Mouse (Mus musculus) hindbrain, embryonic 16.5 days (tissue): ENCODE measurements around the gene Vps45. TPM values are rescaled to one million over a fixed set of nuclear protein-coding genes. Genes with fewer than 3 reads are reported as not detected.
A peak's percentile ranks its signal among the peaks of the same experiment; 100 is the strongest.
"Not testable (repeated sequence)": the region's sequence is repeated elsewhere in the genome, so short reads cannot be mapped to it uniquely, and the experiment has no call there.

Experiments used
- ATAC-seq: fragments of 200-750 bp; cut with Nextera tagmentation; 2 replicates; pipeline ENCODE4 v1.8.0; 2017; ENCODE audit warnings: moderate TSS enrichment, moderate library complexity
- H3K27ac ChIP-seq: fragments of 300-500 bp; sonication (generic); 2 replicates; pipeline ENCODE4 v1.5.1; 2014; ENCODE audit warnings: low read depth, mild to moderate bottlenecking, control low read depth, low read length, moderate library complexity
- H3K27me3 ChIP-seq: fragments of 300-500 bp; sonication (generic); replicated peaks from 2 replicates; pipeline ENCODE4 v1.6.1; 2014; ENCODE audit warnings: low read length; ENCODE audit not compliant: control insufficient read depth, insufficient read depth
- H3K36me3 ChIP-seq: fragments of 300-500 bp; sonication (generic); 2 replicates; pipeline ENCODE4 v1.6.1; 2014; ENCODE audit warnings: mild to moderate bottlenecking, low read length, moderate library complexity, mixed read lengths; ENCODE audit not compliant: control insufficient read depth, insufficient read depth
- H3K4me1 ChIP-seq: fragments of 300-500 bp; sonication (generic); 2 replicates; pipeline ENCODE4 v1.6.1; 2014; ENCODE audit warnings: low read depth, low read length; ENCODE audit not compliant: control insufficient read depth, insufficient read depth
- H3K4me2 ChIP-seq: fragments of 300-500 bp; sonication (generic); 2 replicates; pipeline ENCODE4 v1.6.1; 2014; ENCODE audit warnings: mild to moderate bottlenecking, low read length, control low read depth, moderate library complexity
- H3K4me3 ChIP-seq: fragments of 300-500 bp; sonication (generic); 2 replicates; pipeline ENCODE4 v1.5.1; 2014; ENCODE audit warnings: mild to moderate bottlenecking, low read length, control low read depth, moderate library complexity
- H3K9ac ChIP-seq: fragments of 300-500 bp; sonication (generic); 2 replicates; pipeline ENCODE4 v1.6.1; 2014; ENCODE audit warnings: low read depth, mild to moderate bottlenecking, control low read depth, low read length, moderate library complexity
- H3K9me3 ChIP-seq: fragments of 300-500 bp; sonication (generic); 2 replicates; pipeline ENCODE4 v1.6.1; 2014; ENCODE audit warnings: mild to moderate bottlenecking, low read length, moderate library complexity; ENCODE audit not compliant: control insufficient read depth
- WGBS: fragments of 180-500 bp; shearing (Covaris S2); extraction: QIAGEN DNeasy Blood & Tissue Kit; methylation state at CpG from one replicate; pipeline ENCODE4 v1.1.7; 2014; 5-methylcytosine and 5-hydroxymethylcytosine counted together
- polyA plus RNA-seq: library from polyadenylated mRNA; unstranded; fragments of >200 nt; fragmentation: Nextera tagmentation; extraction: Ambion mirVana; gene quantifications from 2 replicates; pipeline ENCODE4 v1.2.1, GENCODE M21; 2015

Gene Vps45
- polyA plus RNA-seq, 1 experiment from 2014 or later = 60.8 TPM

DNA sequence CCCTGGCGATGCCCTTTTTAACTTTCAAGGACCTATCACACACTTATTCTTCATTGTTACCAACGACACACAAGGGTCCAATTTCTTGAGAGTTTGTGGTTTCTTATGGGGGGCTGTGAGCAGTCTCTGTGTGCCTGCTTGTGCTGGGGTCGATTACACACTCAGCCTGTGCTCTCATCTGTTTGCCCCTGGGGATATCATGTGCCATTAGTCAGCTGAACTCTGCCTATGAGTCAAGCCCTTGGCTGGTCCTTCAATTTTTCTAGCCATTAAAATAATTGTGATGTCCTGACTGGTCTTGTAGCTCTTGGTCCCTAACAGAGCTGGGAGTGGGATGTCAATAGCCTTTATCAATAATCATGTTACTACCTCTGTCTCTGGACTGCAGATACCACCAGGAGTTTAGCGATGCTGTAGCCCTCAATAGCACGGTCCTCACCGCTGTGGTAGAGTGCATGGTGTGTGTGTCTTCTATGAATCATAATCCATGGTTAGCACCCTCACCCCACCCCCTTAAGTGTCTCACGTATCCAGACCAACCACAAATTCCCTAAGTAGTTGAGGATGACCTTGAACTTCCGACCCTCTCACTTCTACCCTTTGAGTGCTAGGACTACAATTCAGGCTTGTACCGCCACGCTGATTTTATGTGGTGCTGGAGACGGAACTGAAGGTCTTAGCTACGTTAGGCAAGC lies 77.8 kb downstream of the Vps45 start:
- no peak overlapping the region for H3K4me2 ChIP-seq
- H3K4me3 ChIP-seq = no peak overlapping the region
- no peaks in the 10 kb centered on the region for H3K27me3 ChIP-seq
- WGBS = 84% methylated on average over 12 of the region's 12 CpGs
- no peaks in the 10 kb centered on the region for H3K9me3 ChIP-seq
- no peaks in the 10 kb centered on the region for H3K36me3 ChIP-seq
- no peak overlapping the region for H3K9ac ChIP-seq
- no peak for ATAC-seq
- H3K4me1 ChIP-seq = peaks cover 8% of the 10 kb centered on the region
- no peak overlapping the region for H3K27ac ChIP-seq

DNA sequence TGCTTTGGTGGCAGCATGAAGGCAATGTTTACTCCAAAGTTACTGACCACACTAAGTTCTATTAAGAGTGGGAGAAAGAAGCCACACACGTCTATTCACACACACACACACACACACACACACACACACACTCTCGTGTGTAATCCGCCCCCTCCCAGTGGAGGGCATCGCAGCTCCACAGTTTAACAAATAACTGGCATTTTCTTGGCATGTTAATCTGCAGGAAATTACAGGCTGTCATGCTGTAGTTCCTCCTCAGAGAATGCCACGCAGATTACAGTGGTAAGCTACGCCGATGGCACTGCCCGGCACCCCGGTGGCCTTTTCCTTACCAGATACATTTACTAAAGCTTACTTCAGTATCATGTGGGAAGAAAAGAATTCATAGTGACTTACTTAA lies 80.0 kb downstream of the Vps45 start:
- H3K36me3 ChIP-seq = no peaks in the 10 kb centered on the region
- H3K9me3 ChIP-seq = no peaks in the 10 kb centered on the region
- no peak overlapping the region for H3K4me3 ChIP-seq
- 61% methylated on average over 9 of the region's 9 CpGs for WGBS
- H3K27me3 ChIP-seq = no peaks in the 10 kb centered on the region
- no peak overlapping the region for H3K4me2 ChIP-seq
- H3K9ac ChIP-seq = no peak overlapping the region
- H3K27ac ChIP-seq = no peak overlapping the region
- ATAC-seq = no peak
- H3K4me1 ChIP-seq = no peaks in the 10 kb centered on the region

DNA sequence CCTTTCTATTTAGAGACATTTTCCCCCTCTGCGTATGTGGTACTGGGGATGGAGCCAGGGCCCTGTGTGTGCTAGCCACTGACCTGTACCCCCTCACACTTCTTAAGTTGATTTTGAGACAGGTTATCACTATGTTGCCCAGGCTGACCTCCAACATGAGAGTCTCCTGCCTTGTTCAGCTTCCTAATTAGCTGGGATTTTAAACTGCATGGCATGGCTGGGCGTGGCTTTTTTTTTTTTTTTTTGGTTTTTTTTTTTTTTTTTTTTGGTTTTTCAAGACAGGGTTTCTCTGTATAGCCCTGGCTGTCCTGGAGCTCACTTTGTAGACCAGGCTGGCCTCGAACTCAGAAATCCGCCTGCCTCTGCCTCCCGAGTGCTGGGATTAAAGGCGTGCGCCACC lies 80.7 kb downstream of the Vps45 start:
- H3K9ac ChIP-seq, H3K4me1 ChIP-seq, H3K4me2 ChIP-seq, H3K27ac ChIP-seq, H3K27me3 ChIP-seq, H3K36me3 ChIP-seq, ATAC-seq, H3K9me3 ChIP-seq, H3K4me3 ChIP-seq: not testable (repeated sequence)
- 90% methylated on average over 6 of the region's 7 CpGs for WGBS

DNA sequence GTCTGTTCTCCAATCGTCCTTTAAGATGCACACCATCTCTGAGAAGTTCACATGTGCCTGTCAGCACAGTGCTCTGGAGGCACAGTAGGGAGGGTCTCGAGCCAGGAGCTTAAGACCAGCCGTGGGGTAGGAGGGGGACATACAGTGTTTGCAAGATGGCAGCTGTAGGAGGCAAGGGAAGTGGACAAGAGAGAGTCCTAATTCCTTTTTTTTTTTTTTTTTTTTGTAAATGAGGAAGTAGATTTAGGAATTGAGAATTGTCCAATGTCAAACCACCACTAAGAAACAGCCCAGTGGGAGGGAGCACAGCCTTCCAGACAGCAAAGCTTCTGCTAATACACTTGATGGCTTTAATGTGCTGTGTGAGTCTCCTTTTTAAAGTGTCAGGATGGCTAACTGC lies 81.2 kb downstream of the Vps45 start:
- no peak for ATAC-seq
- no peaks in the 10 kb centered on the region for H3K4me1 ChIP-seq
- H3K4me2 ChIP-seq = no peak overlapping the region
- 63% methylated on average over 3 of the region's 3 CpGs for WGBS
- no peaks in the 10 kb centered on the region for H3K36me3 ChIP-seq
- H3K9ac ChIP-seq = no peak overlapping the region
- no peaks in the 10 kb centered on the region for H3K9me3 ChIP-seq
- H3K27ac ChIP-seq = no peak overlapping the region
- H3K4me3 ChIP-seq = no peak overlapping the region
- H3K27me3 ChIP-seq = no peaks in the 10 kb centered on the region

DNA sequence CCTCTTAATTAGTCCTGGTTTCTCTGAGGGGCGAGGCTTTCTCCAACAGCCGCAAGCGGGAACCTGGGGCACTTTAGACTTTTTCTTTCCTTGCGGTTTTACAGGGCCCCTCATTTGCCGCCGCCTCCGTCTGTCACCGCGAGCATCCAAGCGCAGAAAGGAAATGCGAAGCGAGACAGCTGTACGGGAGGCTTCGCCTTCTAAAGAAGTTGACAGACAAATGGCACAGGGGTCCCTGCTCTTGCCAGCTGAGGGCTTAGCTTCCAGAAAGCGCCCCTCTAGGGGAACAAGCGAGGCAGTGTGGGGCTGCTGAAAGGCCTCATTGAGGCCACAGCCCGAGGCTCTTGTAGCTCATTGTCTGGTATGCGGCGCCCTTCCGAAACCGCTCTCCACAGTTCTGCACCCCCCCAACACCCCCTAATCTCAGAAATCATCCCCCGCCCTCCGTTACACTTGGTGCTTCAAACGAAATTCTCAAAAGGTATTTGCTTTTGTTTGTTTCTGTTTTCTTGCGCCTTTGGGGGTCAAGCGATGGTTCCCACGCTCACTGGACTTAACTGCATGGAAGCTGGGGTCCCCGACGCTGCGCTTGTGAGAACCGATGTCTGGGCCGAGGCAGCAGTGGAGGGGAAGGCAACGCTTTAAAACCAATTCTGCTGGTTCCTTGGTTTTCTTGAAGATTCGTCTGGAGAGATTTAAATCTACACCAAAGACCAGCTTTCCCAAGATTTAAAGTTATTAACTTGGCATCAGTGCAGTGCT lies 85.2 kb downstream of the Vps45 start:
- WGBS = 2% methylated on average over 34 of the region's 34 CpGs
- no peaks in the 10 kb centered on the region for H3K9me3 ChIP-seq
- peak; percentile 94 for ATAC-seq
- H3K36me3 ChIP-seq = no peaks in the 10 kb centered on the region
- peak overlapping the region; percentile 23 for H3K4me3 ChIP-seq
- H3K4me2 ChIP-seq = peak overlapping the region; percentile 60
- H3K9ac ChIP-seq = peak overlapping the region; percentile 35; the same call in 1 of the 2 replicates
- H3K4me1 ChIP-seq = no peaks in the 10 kb centered on the region
- peak overlapping the region; percentile 37 for H3K27ac ChIP-seq
- H3K27me3 ChIP-seq = no peaks in the 10 kb centered on the region

DNA sequence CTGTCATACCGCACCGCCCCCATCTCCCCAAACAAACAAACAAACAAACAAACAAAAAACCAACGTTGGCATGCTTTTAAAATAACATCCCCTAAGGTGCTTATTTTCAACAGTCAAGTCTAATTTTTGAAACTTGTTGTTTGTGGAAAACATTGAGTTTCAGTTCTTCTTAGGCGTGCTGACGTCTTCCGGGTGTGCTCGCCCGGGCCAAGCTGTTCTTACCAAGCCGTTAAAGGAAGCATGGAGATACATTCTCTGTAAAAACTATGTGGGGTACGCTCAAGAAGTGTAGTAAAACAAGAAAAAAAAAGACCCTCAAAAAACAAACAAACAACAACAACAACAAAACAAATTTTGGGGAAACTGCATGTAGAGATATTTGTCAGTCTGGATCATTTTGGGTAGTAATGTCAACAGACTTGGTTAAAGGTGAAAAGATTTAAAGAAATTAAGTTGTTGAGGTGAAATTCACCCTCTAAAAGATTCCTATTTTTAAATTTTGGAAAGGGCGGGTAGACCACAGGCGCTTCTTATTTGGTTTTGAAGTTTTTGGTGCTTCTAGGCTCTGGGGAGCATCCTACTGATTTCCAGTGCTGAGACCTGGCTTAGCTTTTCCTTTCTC lies 85.9 kb downstream of the Vps45 start:
- Histone ChIP-seq H3K4me2 (peak overlapping the region; percentile 60), H3K4me3 (peak overlapping the region; percentile 23), H3K4me1 (no peaks in the 10 kb centered on the region), H3K36me3 (no peaks in the 10 kb centered on the region), H3K9me3 (no peaks in the 10 kb centered on the region), H3K27ac (no peak overlapping the region; the same call in 1 of the 2 replicates), H3K27me3 (no peaks in the 10 kb centered on the region), H3K9ac (peak overlapping the region; percentile 35; the same call in 1 of the 2 replicates)
- no peak for ATAC-seq
- WGBS = 68% methylated on average over 12 of the region's 12 CpGs

DNA sequence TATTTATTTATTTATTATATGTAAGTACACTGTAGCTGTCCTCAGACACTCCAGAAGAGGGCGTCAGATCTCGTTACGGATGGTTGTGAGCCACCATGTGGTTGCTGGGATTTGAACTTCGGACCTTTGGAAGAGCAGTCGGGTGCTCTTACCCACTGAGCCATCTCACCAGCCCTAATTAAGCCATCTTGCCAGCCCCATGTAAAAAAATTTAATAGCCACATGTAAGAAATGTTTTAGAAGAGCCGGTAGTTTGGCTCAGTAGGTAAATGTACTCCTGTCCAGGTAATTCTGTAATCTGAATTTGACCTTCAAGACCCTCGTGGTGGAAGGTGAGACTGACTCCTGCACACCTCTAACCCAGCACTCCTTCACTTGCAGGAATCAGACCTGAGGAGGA lies 87.6 kb downstream of the Vps45 start:
- H3K27me3 ChIP-seq, H3K4me2 ChIP-seq, H3K36me3 ChIP-seq, ATAC-seq, H3K4me3 ChIP-seq, H3K9ac ChIP-seq, H3K9me3 ChIP-seq, H3K27ac ChIP-seq, H3K4me1 ChIP-seq: not testable (repeated sequence)
- 58% methylated on average over 5 of the region's 7 CpGs for WGBS

DNA sequence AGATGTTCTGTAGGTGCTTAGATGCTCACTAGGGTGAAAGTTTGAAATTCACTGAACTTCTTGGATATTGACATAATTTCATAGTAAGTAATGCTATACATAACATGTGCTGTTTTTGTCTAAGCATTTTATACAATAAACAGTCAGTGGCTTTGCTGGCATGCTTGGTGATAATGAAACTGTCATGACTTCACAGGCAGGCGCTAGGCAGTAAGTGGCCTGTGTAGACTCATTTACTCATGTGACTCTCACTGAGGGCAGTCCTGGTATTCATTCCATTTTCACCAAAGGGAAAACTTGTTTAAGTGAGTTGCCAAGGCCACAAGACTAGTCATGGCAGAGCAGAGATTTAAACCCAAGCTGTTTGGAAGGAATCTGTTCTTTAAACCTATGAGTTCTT lies 89.0 kb downstream of the Vps45 start:
- Histone ChIP-seq H3K27me3 (no peaks in the 10 kb centered on the region), H3K36me3 (no peaks in the 10 kb centered on the region), H3K9me3 (no peaks in the 10 kb centered on the region), H3K27ac (no peak overlapping the region), H3K4me3 (no peak overlapping the region), H3K4me2 (no peak overlapping the region), H3K4me1 (peaks cover 3% of the 10 kb centered on the region), H3K9ac (no peak overlapping the region)
- no peak for ATAC-seq
- 82% methylated on average over 1 of the region's 1 CpGs for WGBS
